Mouse (Mus musculus) lung, embryonic 16.5 days (tissue): ENCODE measurements around the gene Ugt1a7c. TPM values are rescaled to one million over a fixed set of nuclear protein-coding genes. Genes with fewer than 3 reads are reported as not detected.
"Not testable (repeated sequence)": the region's sequence is repeated elsewhere in the genome, so short reads cannot be mapped to it uniquely, and the experiment has no call there.

Source experiments
- ATAC-seq: fragments of 200-750 bp; cut with Nextera tagmentation; 2 replicates; pipeline ENCODE4 v1.8.0; 2017; ENCODE audit warnings: low read depth, mild to moderate bottlenecking, moderate library complexity
- H3K27ac ChIP-seq: fragments of 300-500 bp; sonication (generic); 2 replicates; pipeline ENCODE4 v1.5.1; 2014; ENCODE audit warnings: mild to moderate bottlenecking, control low read depth, low read length
- H3K27me3 ChIP-seq: fragments of 300-500 bp; sonication (generic); 2 replicates; pipeline ENCODE4 v1.6.1; 2014; ENCODE audit warnings: low read depth, low read length, mixed read lengths; ENCODE audit not compliant: control insufficient read depth, insufficient read depth
- H3K36me3 ChIP-seq: fragments of 300-500 bp; sonication (generic); 2 replicates; pipeline ENCODE4 v1.6.1; 2014; ENCODE audit warnings: low read length; ENCODE audit not compliant: control insufficient read depth, insufficient read depth
- H3K4me1 ChIP-seq: fragments of 300-500 bp; sonication (generic); replicated peaks from 2 replicates; pipeline ENCODE4 v1.6.1; 2014; ENCODE audit warnings: low read length, mixed read lengths; ENCODE audit not compliant: control insufficient read depth, insufficient read depth
- H3K4me2 ChIP-seq: fragments of 300-500 bp; sonication (generic); 2 replicates; pipeline ENCODE4 v1.6.1; 2014; ENCODE audit warnings: low read depth, low read length, control low read depth
- H3K4me3 ChIP-seq: fragments of 300-500 bp; sonication (generic); 2 replicates; pipeline ENCODE4 v1.5.1; 2014; ENCODE audit warnings: mild to moderate bottlenecking, low read length, control low read depth
- H3K9ac ChIP-seq: fragments of 300-500 bp; sonication (generic); 2 replicates; pipeline ENCODE4 v1.6.1; 2014; ENCODE audit warnings: low read length, control low read depth
- H3K9me3 ChIP-seq: fragments of 300-500 bp; sonication (generic); 2 replicates; pipeline ENCODE4 v1.6.1; 2016; ENCODE audit warnings: low read length; ENCODE audit not compliant: control insufficient read depth
- WGBS: fragments of 180-500 bp; shearing (Covaris S2); extraction: QIAGEN DNeasy Blood & Tissue Kit; methylation state at CpG from one replicate; pipeline ENCODE4 v1.1.7; 2014; 5-methylcytosine and 5-hydroxymethylcytosine counted together
- polyA plus RNA-seq: library from polyadenylated mRNA; unstranded; fragments of >200 nt; fragmentation: Nextera tagmentation; extraction: Ambion mirVana; gene quantifications from 2 replicates; pipeline ENCODE4 v1.2.1, GENCODE M21; 2015

Ugt1a7c gene
- polyA plus RNA-seq, 1 experiment from 2014 or later: 2.3 TPM

DNA sequence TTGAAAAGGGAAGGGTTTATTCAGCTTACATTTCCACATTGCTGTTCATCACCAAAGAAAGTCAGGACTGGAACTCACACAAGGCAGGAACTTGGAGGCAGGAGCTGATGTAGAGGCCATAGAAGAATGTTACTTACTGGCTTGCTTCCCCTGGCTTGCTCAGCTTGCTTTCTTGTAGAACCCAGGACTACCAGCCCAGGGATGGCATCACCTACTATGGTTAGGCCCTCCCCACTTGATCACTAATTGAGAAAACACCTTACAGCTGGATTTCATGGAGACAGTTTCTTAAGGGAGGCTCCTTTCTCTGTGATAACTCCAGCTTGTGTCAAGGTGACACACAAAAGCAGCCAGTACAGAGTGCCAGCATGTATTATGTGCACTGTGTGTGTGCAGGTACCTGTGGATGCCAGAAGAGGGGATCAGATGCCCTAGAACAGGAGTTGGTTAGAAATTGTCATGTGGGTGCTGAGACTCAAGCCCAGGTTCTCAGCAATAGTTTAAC is 128.2 kb downstream of the Ugt1a7c start:
- H3K27me3 ChIP-seq, H3K36me3 ChIP-seq, H3K4me2 ChIP-seq, H3K4me1 ChIP-seq, ATAC-seq, H3K9ac ChIP-seq, H3K4me3 ChIP-seq, H3K27ac ChIP-seq: not testable (repeated sequence)
- H3K9me3 ChIP-seq: peaks cover 18% of the 10 kb centered on the region

- WGBS: 36% methylated on average over 1 of the region's 1 CpGs
- Histone ChIP-seq H3K9me3 (peaks cover 24% of the 10 kb centered on the region), H3K9ac (no peak overlapping the region), H3K27ac (no peak overlapping the region), H3K36me3 (no peaks in the 10 kb centered on the region), H3K27me3 (no peaks in the 10 kb centered on the region), H3K4me3 (no peak overlapping the region), H3K4me1 (no peaks in the 10 kb centered on the region), H3K4me2 (no peak overlapping the region)
- ATAC-seq: no peak
Observed at GRCm38 (mm10) chr1:88223591-88223990, 128.7 kb downstream of the Ugt1a7c start.

- Histone ChIP-seq H3K9ac (no peak overlapping the region), H3K4me3 (no peak overlapping the region), H3K27ac (no peak overlapping the region), H3K9me3 (peaks cover 24% of the 10 kb centered on the region), H3K4me1 (no peaks in the 10 kb centered on the region), H3K27me3 (no peaks in the 10 kb centered on the region), H3K36me3 (no peaks in the 10 kb centered on the region), H3K4me2 (no peak overlapping the region)
- WGBS: 63% methylated on average over 2 of the region's 2 CpGs
- ATAC-seq: no peak
Observed at GRCm38 (mm10) chr1:88224029-88224776, 129.3 kb downstream of the Ugt1a7c start.

- not testable (repeated sequence) for H3K4me2 ChIP-seq, ATAC-seq, H3K4me3 ChIP-seq, H3K36me3 ChIP-seq, H3K9ac ChIP-seq, H3K4me1 ChIP-seq, H3K27me3 ChIP-seq, H3K27ac ChIP-seq
- 37% methylated on average over 2 of the region's 2 CpGs for WGBS
- H3K9me3 ChIP-seq: peaks cover 35% of the 10 kb centered on the region
Observed at GRCm38 (mm10) chr1:88225301-88225700, 130.4 kb downstream of the Ugt1a7c start.

DNA sequence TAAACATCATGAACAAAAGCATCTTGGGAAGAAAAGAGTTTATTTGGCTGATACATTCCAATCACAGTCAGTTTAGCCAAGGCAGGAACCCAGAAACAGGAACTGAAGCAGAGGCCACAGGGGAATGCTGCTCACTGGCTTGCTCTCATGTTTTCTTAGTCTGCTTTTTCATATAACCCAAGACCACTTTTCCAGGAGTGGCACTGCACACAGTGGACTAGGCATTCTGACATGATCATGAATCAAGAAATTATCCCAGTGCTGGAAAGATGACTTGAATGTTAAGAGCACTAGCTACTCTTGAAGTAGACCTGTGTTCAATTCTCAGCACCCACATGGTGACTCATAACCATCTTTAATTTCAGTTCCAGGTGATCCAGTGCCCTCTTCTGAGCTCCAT is 130.9 kb downstream of the Ugt1a7c start:
- no peak overlapping the region for H3K9ac ChIP-seq
- no peaks in the 10 kb centered on the region for H3K4me1 ChIP-seq
- no peak overlapping the region for H3K4me3 ChIP-seq
- no peaks in the 10 kb centered on the region for H3K36me3 ChIP-seq
- no peaks in the 10 kb centered on the region for H3K27me3 ChIP-seq
- H3K9me3 ChIP-seq: peaks cover 39% of the 10 kb centered on the region
- H3K27ac ChIP-seq: no peak overlapping the region
- H3K4me2 ChIP-seq: no peak overlapping the region
- ATAC-seq: no peak

DNA sequence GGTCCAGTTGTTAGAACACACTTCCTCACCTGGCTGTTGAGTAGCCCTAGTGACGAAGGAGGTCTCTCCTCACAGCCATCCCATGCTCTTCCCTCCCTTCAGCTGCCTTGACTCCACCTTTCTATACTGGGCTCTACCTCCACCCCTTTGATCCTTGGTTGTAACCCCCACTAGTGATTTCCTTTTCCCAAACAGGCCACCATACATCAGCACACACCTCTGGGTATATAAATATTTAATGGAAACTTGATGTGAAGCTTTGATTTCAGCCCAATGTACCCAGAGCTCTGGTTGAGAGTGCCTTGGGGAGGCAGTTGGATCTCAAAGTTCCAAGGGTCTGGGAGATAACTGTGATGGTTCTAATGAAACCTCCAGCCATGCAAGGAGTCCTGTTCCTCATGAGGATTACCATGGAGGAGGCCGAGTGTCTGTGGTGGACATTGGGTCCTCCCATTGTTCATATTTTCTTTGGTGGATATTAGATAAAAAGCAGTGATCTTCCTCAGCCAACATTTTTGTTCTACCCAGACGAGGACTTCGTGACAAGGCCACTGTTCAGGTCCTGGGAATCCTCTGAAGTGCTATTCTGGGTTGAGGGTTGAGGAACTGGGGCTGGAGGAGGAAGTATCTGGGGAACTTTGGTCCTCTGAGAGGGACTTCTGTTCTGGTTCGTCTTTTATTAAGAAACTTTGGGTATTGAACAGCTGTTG is 132.0 kb downstream of the Ugt1a7c start, which contains the start of gene Mroh2a:
TSS of gene Mroh2a (plus strand) at position 317 of the 710 bp plus-strand sequence.
- no peak within 1 kb of the TSS for H3K4me3 ChIP-seq
- H3K9me3 ChIP-seq: peaks cover 50% of the 10 kb centered on the region
- WGBS: 46% methylated on average over 5 of the region's 5 CpGs
- H3K27ac ChIP-seq: no peak within 1 kb of the TSS
- H3K36me3 ChIP-seq: no peaks in the 10 kb centered on the region
- H3K4me1 ChIP-seq: no peaks in the 10 kb centered on the region
- H3K4me2 ChIP-seq: no peak within 1 kb of the TSS
- ATAC-seq: no peak
- no peak within 1 kb of the TSS for H3K9ac ChIP-seq
- no peaks in the 10 kb centered on the region for H3K27me3 ChIP-seq

GRCm38 (mm10) chr1:88227482-88227881 is 132.6 kb downstream of the Ugt1a7c start:
- no peak for ATAC-seq
- H3K27ac ChIP-seq: no peak overlapping the region
- peaks cover 56% of the 10 kb centered on the region for H3K9me3 ChIP-seq
- no peak overlapping the region for H3K9ac ChIP-seq
- no peaks in the 10 kb centered on the region for H3K27me3 ChIP-seq
- WGBS: 48% methylated on average over 2 of the region's 2 CpGs
- no peaks in the 10 kb centered on the region for H3K4me1 ChIP-seq
- no peaks in the 10 kb centered on the region for H3K36me3 ChIP-seq
- no peak overlapping the region for H3K4me3 ChIP-seq
- H3K4me2 ChIP-seq: no peak overlapping the region

DNA sequence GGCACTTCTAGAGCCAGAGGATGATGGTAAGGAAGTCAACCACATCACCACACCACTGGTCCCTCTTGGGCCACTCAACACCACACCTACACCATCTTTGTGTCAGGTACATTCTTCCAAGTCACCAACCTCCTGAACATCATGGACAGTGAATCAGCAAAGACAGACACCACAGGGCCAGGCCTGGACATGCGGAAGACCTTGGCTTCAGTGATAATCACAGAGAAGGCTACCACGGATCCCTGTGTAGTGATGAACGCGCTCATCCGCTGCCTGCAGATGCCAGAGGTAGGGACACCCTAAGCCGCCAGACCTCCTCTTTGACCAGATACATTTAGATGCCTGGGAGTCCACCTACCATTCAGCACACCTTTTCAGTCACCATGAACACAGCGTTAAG is 133.3 kb downstream of the Ugt1a7c start:
- H3K4me1 ChIP-seq: no peaks in the 10 kb centered on the region
- H3K9ac ChIP-seq: no peak overlapping the region
- no peak overlapping the region for H3K27ac ChIP-seq
- H3K4me2 ChIP-seq: no peak overlapping the region
- no peaks in the 10 kb centered on the region for H3K36me3 ChIP-seq
- ATAC-seq: no peak
- no peaks in the 10 kb centered on the region for H3K27me3 ChIP-seq
- H3K9me3 ChIP-seq: peaks cover 63% of the 10 kb centered on the region
- 71% methylated on average over 7 of the region's 7 CpGs for WGBS
- H3K4me3 ChIP-seq: no peak overlapping the region

DNA sequence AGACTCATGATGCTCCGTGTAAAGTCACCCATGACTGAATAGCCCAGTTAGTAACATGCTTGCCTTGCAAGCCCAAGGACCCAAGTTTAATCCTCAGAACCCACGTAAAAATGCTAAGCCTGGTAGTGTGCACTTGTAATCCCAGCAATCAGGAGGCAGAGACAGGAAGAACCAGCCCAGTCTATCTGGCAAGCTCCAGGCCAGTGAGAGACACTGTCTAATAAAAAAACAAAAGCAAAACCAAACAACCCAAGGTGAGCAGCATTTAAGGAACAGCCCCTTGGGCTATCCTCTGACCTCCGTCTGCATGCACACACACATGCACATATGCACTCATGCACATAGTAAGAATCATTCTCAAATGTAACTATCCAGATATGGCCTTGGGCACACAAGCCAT is 134.7 kb downstream of the Ugt1a7c start:
- H3K36me3 ChIP-seq: no peaks in the 10 kb centered on the region
- no peak for ATAC-seq
- H3K4me3 ChIP-seq: no peak overlapping the region
- no peaks in the 10 kb centered on the region for H3K27me3 ChIP-seq
- H3K4me2 ChIP-seq: no peak overlapping the region
- H3K4me1 ChIP-seq: no peaks in the 10 kb centered on the region
- no peak overlapping the region for H3K27ac ChIP-seq
- H3K9me3 ChIP-seq: peaks cover 75% of the 10 kb centered on the region
- 74% methylated on average over 3 of the region's 3 CpGs for WGBS
- H3K9ac ChIP-seq: no peak overlapping the region
